Mouse (Mus musculus) bone marrow macrophage, adult 2 months (primary cell): ENCODE measurements at regions not wholly inside any gene's neighbourhood (a gene's known extent, or its start where the extent isn't known, plus 50 kb on each side); places are given as distances from the start of the nearest gene placed in this dataset.

Experiments used
- CTCF ChIP-seq: IDR thresholded peaks from 2 replicates; pipeline ENCODE4 v1.5.1; 2012; ENCODE audit warnings: low read depth, mild to moderate bottlenecking, low read length, moderate library complexity
- POLR2A ChIP-seq: IDR thresholded peaks from 2 replicates; pipeline ENCODE4 v1.6.1; 2012; ENCODE audit warnings: mild to moderate bottlenecking, low read depth, low read length, borderline replicate concordance

DNA sequence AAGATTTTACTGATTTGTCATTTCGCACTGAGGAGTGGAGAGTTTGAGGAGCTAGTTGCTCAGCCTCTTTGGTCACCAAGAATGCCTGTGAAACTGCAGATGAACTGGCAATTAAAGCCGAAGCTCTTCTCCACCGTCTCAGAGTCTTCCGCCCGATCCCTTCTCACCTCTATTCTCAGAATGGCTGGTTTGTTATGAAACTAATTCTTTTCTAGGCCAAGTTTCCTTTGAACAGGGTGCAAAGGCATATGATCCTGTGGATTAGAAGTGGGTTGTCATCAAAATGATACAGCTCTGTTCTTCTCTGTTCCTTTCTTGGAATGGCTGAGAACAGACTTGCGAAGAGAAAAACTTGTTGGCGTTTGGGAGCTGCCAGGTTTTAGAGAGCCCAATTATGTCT lies 458.7 kb upstream of the Nr2f1 start:
- TF ChIP-seq POLR2A (no peak), CTCF (no peak)
